Mouse (Mus musculus) limb, embryonic 13.5 days (tissue): Measurements from ENCODE around the gene Gm4792. TPM values are rescaled to one million over a fixed set of nuclear protein-coding genes. Genes with fewer than 3 reads are reported as not detected.

Experiments
- ATAC-seq: fragments of 200-750 bp; cut with Nextera tagmentation; 2 replicates; pipeline ENCODE4 v1.8.0; 2017; ENCODE audit warnings: low read depth, moderate number of reproducible peaks, moderate TSS enrichment; ENCODE audit not compliant: low FRiP score
- H3K27ac ChIP-seq: fragments of 300-500 bp; sonication (generic); 2 replicates; pipeline ENCODE4 v1.5.1; 2015; ENCODE audit warnings: inconsistent platforms, mild to moderate bottlenecking, moderate library complexity
- H3K27me3 ChIP-seq: fragments of 300-500 bp; sonication (generic); 2 replicates; pipeline ENCODE4 v1.6.1; 2015; ENCODE audit warnings: mild to moderate bottlenecking, inconsistent platforms
- H3K36me3 ChIP-seq: fragments of 300-500 bp; sonication (generic); 2 replicates; pipeline ENCODE4 v1.6.1; 2015; ENCODE audit warnings: inconsistent platforms, mild to moderate bottlenecking, moderate library complexity
- H3K4me1 ChIP-seq: fragments of 300-500 bp; sonication (generic); 2 replicates; pipeline ENCODE4 v1.6.1; 2015; ENCODE audit warnings: inconsistent platforms
- H3K4me2 ChIP-seq: fragments of 300-500 bp; sonication (generic); replicated peaks from 2 replicates; pipeline ENCODE4 v1.6.1; 2015; ENCODE audit warnings: inconsistent platforms, mild to moderate bottlenecking, moderate library complexity
- H3K4me3 ChIP-seq: fragments of 300-500 bp; sonication (generic); 2 replicates; pipeline ENCODE4 v1.5.1; 2015; ENCODE audit warnings: moderate library complexity, mild to moderate bottlenecking, inconsistent platforms
- H3K9ac ChIP-seq: fragments of 300-500 bp; sonication (generic); 2 replicates; pipeline ENCODE4 v1.6.1; 2015; ENCODE audit warnings: mild to moderate bottlenecking, inconsistent platforms
- H3K9me3 ChIP-seq: fragments of 300-500 bp; sonication (generic); 2 replicates; pipeline ENCODE4 v1.6.1; 2016; ENCODE audit warnings: inconsistent platforms
- WGBS: fragments of 180-500 bp; shearing (Covaris S2); methylation state at CpG from one replicate; pipeline ENCODE4 v1.1.7; 2015; 5-methylcytosine and 5-hydroxymethylcytosine counted together
- polyA plus RNA-seq: library from polyadenylated mRNA; unstranded; fragments of >200 nt; fragmentation: Nextera tagmentation; extraction: Ambion mirVana; gene quantifications from 2 replicates; pipeline ENCODE4 v1.2.1, GENCODE M21; 2015

The Gm4792 gene
- not detected in 2 replicates for polyA plus RNA-seq

- WGBS: 38% methylated on average over 3 of the region's 3 CpGs
- Histone ChIP-seq H3K27me3 (peaks cover 5% of the 10 kb centered on the region; the same call in 1 of the 2 replicates), H3K27ac (no peak within 1 kb of the TSS), H3K9ac (no peak within 1 kb of the TSS), H3K4me1 (peaks cover 4% of the 10 kb centered on the region; the same call in 1 of the 2 replicates), H3K4me3 (no peak within 1 kb of the TSS), H3K9me3 (no peaks in the 10 kb centered on the region), H3K36me3 (no peaks in the 10 kb centered on the region), H3K4me2 (no peak within 1 kb of the TSS)
- no peak for ATAC-seq
These were observed at the start of gene Gm4792 for GRCm38 (mm10) chr10:94298471-94298870. Gene Gm4792, minus strand, starts transcription at chr10:94298703.

- H3K9ac ChIP-seq: no peak overlapping the region
- no peaks in the 10 kb centered on the region for H3K36me3 ChIP-seq
- H3K27me3 ChIP-seq: no peaks in the 10 kb centered on the region
- no peak overlapping the region for H3K4me3 ChIP-seq
- H3K4me1 ChIP-seq: peaks cover 13% of the 10 kb centered on the region
- no peak for ATAC-seq
- no peak overlapping the region for H3K4me2 ChIP-seq
- H3K9me3 ChIP-seq: no peaks in the 10 kb centered on the region
- H3K27ac ChIP-seq: no peak overlapping the region
- 95% methylated on average over 10 of the region's 10 CpGs for WGBS
These were observed 49.5 kb upstream of the Gm4792 start for GRCm38 (mm10) chr10:94347959-94348358.

- no peak overlapping the region for H3K27ac ChIP-seq
- H3K4me2 ChIP-seq: no peak overlapping the region
- no peaks in the 10 kb centered on the region for H3K36me3 ChIP-seq
- WGBS: 77% methylated on average over 10 of the region's 10 CpGs
- H3K9me3 ChIP-seq: no peaks in the 10 kb centered on the region
- H3K27me3 ChIP-seq: no peaks in the 10 kb centered on the region
- H3K4me1 ChIP-seq: peaks cover 13% of the 10 kb centered on the region
- H3K4me3 ChIP-seq: no peak overlapping the region
- no peak for ATAC-seq
- H3K9ac ChIP-seq: no peak overlapping the region
These were observed 48.8 kb upstream of the Gm4792 start for GRCm38 (mm10) chr10:94347296-94347695.

GRCm38 (mm10) chr10:94346596-94346995 lies 48.1 kb upstream of the Gm4792 start:
- 94% methylated on average over 7 of the region's 7 CpGs for WGBS
- no peak overlapping the region for H3K27ac ChIP-seq
- peaks cover 18% of the 10 kb centered on the region for H3K4me1 ChIP-seq
- no peak overlapping the region for H3K9ac ChIP-seq
- H3K4me3 ChIP-seq: no peak overlapping the region
- no peaks in the 10 kb centered on the region for H3K9me3 ChIP-seq
- no peaks in the 10 kb centered on the region for H3K36me3 ChIP-seq
- ATAC-seq: no peak
- H3K27me3 ChIP-seq: no peaks in the 10 kb centered on the region
- H3K4me2 ChIP-seq: no peak overlapping the region

GRCm38 (mm10) chr10:94345509-94346252 lies 47.2 kb upstream of the Gm4792 start:
- no peak overlapping the region for H3K4me2 ChIP-seq
- 91% methylated on average over 7 of the region's 7 CpGs for WGBS
- H3K27ac ChIP-seq: no peak overlapping the region

GRCm38 (mm10) chr10:94344631-94345417 lies 46.3 kb upstream of the Gm4792 start:
- 49% methylated on average over 22 of the region's 22 CpGs for WGBS
- Histone ChIP-seq H3K27ac (no peak overlapping the region), H3K4me2 (no peak overlapping the region; the same call in 1 of the 2 replicates), H3K27me3 (no peaks in the 10 kb centered on the region; the same call in 1 of the 2 replicates), H3K4me3 (no peak overlapping the region), H3K9me3 (no peaks in the 10 kb centered on the region), H3K4me1 (peaks cover 21% of the 10 kb centered on the region), H3K9ac (no peak overlapping the region), H3K36me3 (no peaks in the 10 kb centered on the region)
- ATAC-seq: no peak

More at GRCm38 (mm10) chr10:94345509-94346252, 47.2 kb upstream of the Gm4792 start:
- Histone ChIP-seq H3K4me1 (peaks cover 21% of the 10 kb centered on the region), H3K4me3 (no peak overlapping the region), H3K36me3 (no peaks in the 10 kb centered on the region), H3K27me3 (no peaks in the 10 kb centered on the region; the same call in 1 of the 2 replicates), H3K9ac (no peak overlapping the region), H3K9me3 (no peaks in the 10 kb centered on the region)
- no peak for ATAC-seq

GRCm38 (mm10) chr10:94343581-94343980 lies 45.1 kb upstream of the Gm4792 start:
- Histone ChIP-seq H3K36me3 (no peaks in the 10 kb centered on the region), H3K4me2 (no peak overlapping the region), H3K4me1 (peaks cover 21% of the 10 kb centered on the region), H3K9me3 (no peaks in the 10 kb centered on the region), H3K4me3 (no peak overlapping the region), H3K27ac (no peak overlapping the region), H3K9ac (no peak overlapping the region), H3K27me3 (no peaks in the 10 kb centered on the region; the same call in 1 of the 2 replicates)
- 64% methylated on average over 7 of the region's 7 CpGs for WGBS
- no peak for ATAC-seq

- ATAC-seq: no peak
- Histone ChIP-seq H3K9me3 (no peaks in the 10 kb centered on the region), H3K4me3 (no peak overlapping the region), H3K27ac (no peak overlapping the region), H3K4me2 (no peak overlapping the region), H3K36me3 (no peaks in the 10 kb centered on the region), H3K4me1 (peaks cover 21% of the 10 kb centered on the region), H3K27me3 (no peaks in the 10 kb centered on the region; the same call in 1 of the 2 replicates), H3K9ac (no peak overlapping the region)
- 66% methylated on average over 7 of the region's 7 CpGs for WGBS
These were observed 43.8 kb upstream of the Gm4792 start for GRCm38 (mm10) chr10:94342256-94342655.

- H3K4me2 ChIP-seq: peak overlapping the region; percentile 30
- no peaks in the 10 kb centered on the region; the same call in 1 of the 2 replicates for H3K27me3 ChIP-seq
- H3K27ac ChIP-seq: no peak overlapping the region
- no peak for ATAC-seq
- H3K9me3 ChIP-seq: no peaks in the 10 kb centered on the region
- H3K4me1 ChIP-seq: peaks cover 21% of the 10 kb centered on the region
- no peak overlapping the region for H3K4me3 ChIP-seq
- WGBS: 69% methylated on average over 17 of the region's 17 CpGs
- no peak overlapping the region for H3K9ac ChIP-seq
- H3K36me3 ChIP-seq: no peaks in the 10 kb centered on the region
These were observed 43.0 kb upstream of the Gm4792 start for GRCm38 (mm10) chr10:94341501-94341900.

- no peaks in the 10 kb centered on the region for H3K9me3 ChIP-seq
- peaks cover 8% of the 10 kb centered on the region for H3K4me1 ChIP-seq
- H3K27ac ChIP-seq: no peak overlapping the region
- ATAC-seq: peak; percentile 48; the same call in 1 of the 2 replicates
- H3K4me3 ChIP-seq: no peak overlapping the region
- H3K9ac ChIP-seq: no peak overlapping the region
- no peaks in the 10 kb centered on the region; the same call in 1 of the 2 replicates for H3K27me3 ChIP-seq
- H3K36me3 ChIP-seq: no peaks in the 10 kb centered on the region
- no peak overlapping the region for H3K4me2 ChIP-seq
- WGBS: 80% methylated on average over 6 of the region's 6 CpGs
These were observed 37.6 kb upstream of the Gm4792 start for GRCm38 (mm10) chr10:94336071-94336470.

GRCm38 (mm10) chr10:94335047-94335446 lies 36.5 kb upstream of the Gm4792 start:
- 63% methylated on average over 10 of the region's 10 CpGs for WGBS
- H3K9me3 ChIP-seq: no peaks in the 10 kb centered on the region
- peaks cover 11% of the 10 kb centered on the region for H3K4me1 ChIP-seq
- H3K4me3 ChIP-seq: no peak overlapping the region
- H3K36me3 ChIP-seq: no peaks in the 10 kb centered on the region
- no peak for ATAC-seq
- no peaks in the 10 kb centered on the region for H3K27me3 ChIP-seq
- no peak overlapping the region for H3K27ac ChIP-seq
- H3K9ac ChIP-seq: no peak overlapping the region
- H3K4me2 ChIP-seq: no peak overlapping the region

- Histone ChIP-seq H3K27ac (no peak overlapping the region), H3K9me3 (no peaks in the 10 kb centered on the region), H3K9ac (no peak overlapping the region), H3K4me3 (no peak overlapping the region), H3K36me3 (no peaks in the 10 kb centered on the region), H3K27me3 (no peaks in the 10 kb centered on the region), H3K4me2 (no peak overlapping the region), H3K4me1 (peaks cover 15% of the 10 kb centered on the region)
- no peak for ATAC-seq
- WGBS: 85% methylated on average over 8 of the region's 8 CpGs
These were observed 34.8 kb upstream of the Gm4792 start for GRCm38 (mm10) chr10:94333328-94333727.
